Mouse (Mus musculus) Patski (cell line): ENCODE results near the gene Ssxb6. TPM values are rescaled to one million over a fixed set of nuclear protein-coding genes. Genes with fewer than 3 reads are reported as not detected.
"Not testable (repeated sequence)": the region's sequence is repeated elsewhere in the genome, so short reads cannot be mapped to it uniquely, and the experiment has no call there.

ENCODE experiments used
- ATAC-seq: fragments of 100-300 bp; one replicate; pipeline ENCODE4 v1.8.0; 2021
- CTCF ChIA-PET: fragments of 350-600 bp; sonication (Branson Sonifier 250); formaldehyde crosslinking; loops from one replicate; lab custom pipeline; 2022; ENCODE audit warnings: inconsistent platforms; lab: Charles Lee
- POLR2A ChIA-PET: fragments of 350-600 bp; sonication (Branson Sonifier 250); formaldehyde crosslinking; loops from one replicate; lab custom pipeline; 2022; ENCODE audit warnings: antibody characterized with exemption, inconsistent platforms; lab: Charles Lee
- DNase-seq: peaks from one replicate; pipeline ENCODE4 v3.0.0-alpha.2; 2011; ENCODE audit warnings: low read depth, low spot score
- H3K27me3 ChIP-seq: fragments of 371-371 bp; one replicate; pipeline ENCODE4 v1.5.1; 2021
- CTCF ChIP-seq: fragments of 100-300 bp; IDR thresholded peaks from one replicate; pipeline ENCODE4 v1.5.1; 2021
- in situ Hi-C: fragments of 300-500 bp; cut with MboI; formaldehyde crosslinking; loops from 3 replicates; pipeline ENCODE4 v1.11.1; 2018; ENCODE audit warnings: low pct_unique_long_range_greater_than_20kb, mixed read lengths
- polyA plus RNA-seq: library from polyadenylated mRNA; unstranded; gene quantifications from one replicate; pipeline ENCODE4 v1.2.3, GENCODE M21; 2021

The Ssxb6 gene
- polyA plus RNA-seq = not detected

GRCm38 (mm10) chrX:8548155-8548554, at the start of gene Ssxb6:
Ssxb6 (minus strand) TSS chrX:8548255.
- ATAC-seq, POLR2A ChIA-PET, CTCF ChIA-PET, in situ Hi-C loops, DNase-seq, H3K27me3 ChIP-seq: not testable (repeated sequence)

GRCm38 (mm10) chrX:8591716-8592115, 43.7 kb upstream of the Ssxb6 start, which contains the start of gene Ssxb3:
Ssxb3 (minus strand) TSS chrX:8591816.
- POLR2A ChIA-PET, in situ Hi-C loops, ATAC-seq: not testable (repeated sequence)

GRCm38 (mm10) chrX:8524854-8525253, 23.2 kb downstream of the Ssxb6 start, which contains the start of gene Gm14459:
Gm14459 (minus strand) TSS chrX:8524954.
- no peaks in the 10 kb centered on the region for H3K27me3 ChIP-seq
- in situ Hi-C loops = no loop called here
- ChIA-PET CTCF (no interaction called here), POLR2A (no interaction called here)
- ATAC-seq (no peak), DNase-seq (no peak)
- TF ChIP-seq CTCF = no peak

More at GRCm38 (mm10) chrX:8591716-8592115, 43.7 kb upstream of the Ssxb6 start, which contains the start of gene Ssxb3:
- CTCF ChIA-PET, DNase-seq, H3K27me3 ChIP-seq: not testable (repeated sequence)

Other genes starting within 250 kb of the Ssxb6 start
- gene Ssxb10, start 220.8 kb downstream of the Ssxb6 start, polyA plus RNA-seq = not detected
- gene Ssxb9, start 181.3 kb downstream of the Ssxb6 start, polyA plus RNA-seq = not detected
- gene Ssxb1, start 134.9 kb downstream of the Ssxb6 start, polyA plus RNA-seq = not detected
- gene Ssxb2, start 86.5 kb downstream of the Ssxb6 start, polyA plus RNA-seq = not detected
- not detected for gene Gm14459, start 23.3 kb downstream of the Ssxb6 start, polyA plus RNA-seq
- not detected for gene Ssxb3, start 43.6 kb upstream of the Ssxb6 start, polyA plus RNA-seq
- not detected for gene Ssxb8, start 142.6 kb upstream of the Ssxb6 start, polyA plus RNA-seq
- gene Ssx9, start 200.2 kb upstream of the Ssxb6 start, polyA plus RNA-seq = not detected